ENCODE assay signal across 8 mouse cellular contexts in genomic region chr4:129928124-129928751, GRCm38 (mm10). TPM values are rescaled to one million over a fixed set of nuclear protein-coding genes. Genes with fewer than 3 reads are reported as not detected.
A peak's percentile ranks its signal among the peaks of the same experiment; 100 is the strongest.
DNase-seq lines count a peak whose midpoint lies in the region; ATAC-seq lines count a peak whose summit lies in the region.

No protein-coding gene starts in this region.

- no peak overlapping the region for H3K4me3 ChIP-seq in hindbrain, embryonic 12.5 days

- H3K36me3 ChIP-seq in hindbrain, embryonic 12.5 days = no peaks in the 10 kb centered on the region

- H3K9me3 ChIP-seq in hindbrain, embryonic 12.5 days (replicated peaks) = no peaks in the 10 kb centered on the region

- no peak for ATAC-seq in hindbrain, embryonic 12.5 days (ENCODE audit: low FRiP score)

- 0 out of 2 replicates have a peak overlapping the region, but pooled peaks have one; percentile 4 for H3K9ac ChIP-seq in hindbrain, embryonic 12.5 days

- H3K27me3 ChIP-seq in hindbrain, embryonic 12.5 days = no peaks in the 10 kb centered on the region

- DNase-seq in Muller cell, postnatal 12 days (ENCODE audit: inconsistent ontology term) = peak; percentile 72
- DNase-seq in cerebellum, adult 9-10 months = peak; percentile 50
- DNase-seq in frontal cortex, postnatal 10 days (ENCODE audit: low spot score in 2 of 2) = peak; percentile 29 to 68
- peak; percentile 88 to 90 for DNase-seq in layer of hippocampus, postnatal 10 days (ENCODE audit: low spot score in 2 of 2)
- peak; percentile 85 for DNase-seq in lung, postnatal 25 days (ENCODE audit: low spot score)
- DNase-seq in retina, postnatal 7 days (ENCODE audit: low read depth, low spot score) = peak; percentile 46
- DNase-seq in urinary bladder, adult 2 months (ENCODE audit: low spot score) = peak; percentile 85

- H3K4me2 ChIP-seq in hindbrain, embryonic 12.5 days (replicated peaks) = peak overlapping the region; percentile 39

- 6% methylated on average over 19 of the region's 19 CpGs for WGBS in hindbrain, embryonic 12.5 days

- no peak overlapping the region for H3K27ac ChIP-seq in hindbrain, embryonic 12.5 days

- H3K4me1 ChIP-seq in hindbrain, embryonic 12.5 days = peaks cover 4% of the 10 kb centered on the region; the same call in 1 of the 2 replicates

RNA-seq across cellular contexts. Expression of gene Spocd1, which starts 0.8 kb away (rescaled TPM):
- polyA plus RNA-seq in hindbrain, embryonic 12.5 days (2016; fragmentation: Nextera tagmentation; extraction: Ambion mirVana) = 0.06 TPM in 1 of 2 replicates, not detected in the other
- under 1 TPM; 0.18 to 0.48 TPM for total RNA-seq in layer of hippocampus, postnatal 10 days (2021)
- polyA plus RNA-seq in urinary bladder, adult 2 months (2012; rRNA removed) = not detected in 2 replicates

RNA-seq across cellular contexts. Expression of gene Adgrb2, which starts 56.4 kb away (rescaled TPM):
- 10.3 and 12.6 TPM in 2 replicates for polyA plus RNA-seq in hindbrain, embryonic 12.5 days (2016; fragmentation: Nextera tagmentation; extraction: Ambion mirVana)
- 100 to 1,000 TPM; 390 to 419 TPM for total RNA-seq in layer of hippocampus, postnatal 10 days (2021)
- polyA plus RNA-seq in urinary bladder, adult 2 months (2012; rRNA removed) = 4.0 and 5.4 TPM in 2 replicates
